Mouse (Mus musculus): ENCODE data around the gene Ttyh2.

The Ttyh2 gene

DNA sequence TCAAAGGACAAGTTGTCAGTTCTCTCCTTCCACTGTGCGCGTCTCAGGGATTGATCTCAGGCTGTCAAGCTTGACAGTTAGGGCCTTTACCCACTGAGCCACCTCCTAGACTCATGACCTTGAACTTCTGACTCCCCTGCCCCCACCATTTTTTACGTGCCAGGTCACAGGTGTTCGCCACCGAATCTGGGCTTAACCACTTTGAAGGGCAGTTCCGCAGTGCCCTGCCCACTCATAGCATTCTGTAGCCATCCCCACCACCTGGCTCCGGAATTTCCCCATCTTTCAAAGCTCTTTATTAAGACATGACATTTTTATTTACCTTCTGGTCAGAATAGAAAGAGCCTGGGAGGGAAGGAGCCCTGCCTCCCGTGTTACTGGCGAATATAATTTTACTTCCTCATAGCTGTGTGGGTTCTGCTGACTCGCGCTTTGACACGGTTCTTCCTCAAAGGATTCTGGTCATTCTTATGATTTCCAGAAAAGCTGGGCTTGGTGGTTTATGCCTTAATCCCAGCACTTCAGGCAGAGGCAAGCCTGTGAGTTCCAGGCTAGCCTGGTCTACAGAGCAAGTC, 72.4 kb downstream of the Ttyh2 start:
- in situ Hi-C loops (cut with MboI, MseI), result no loop called here

DNA sequence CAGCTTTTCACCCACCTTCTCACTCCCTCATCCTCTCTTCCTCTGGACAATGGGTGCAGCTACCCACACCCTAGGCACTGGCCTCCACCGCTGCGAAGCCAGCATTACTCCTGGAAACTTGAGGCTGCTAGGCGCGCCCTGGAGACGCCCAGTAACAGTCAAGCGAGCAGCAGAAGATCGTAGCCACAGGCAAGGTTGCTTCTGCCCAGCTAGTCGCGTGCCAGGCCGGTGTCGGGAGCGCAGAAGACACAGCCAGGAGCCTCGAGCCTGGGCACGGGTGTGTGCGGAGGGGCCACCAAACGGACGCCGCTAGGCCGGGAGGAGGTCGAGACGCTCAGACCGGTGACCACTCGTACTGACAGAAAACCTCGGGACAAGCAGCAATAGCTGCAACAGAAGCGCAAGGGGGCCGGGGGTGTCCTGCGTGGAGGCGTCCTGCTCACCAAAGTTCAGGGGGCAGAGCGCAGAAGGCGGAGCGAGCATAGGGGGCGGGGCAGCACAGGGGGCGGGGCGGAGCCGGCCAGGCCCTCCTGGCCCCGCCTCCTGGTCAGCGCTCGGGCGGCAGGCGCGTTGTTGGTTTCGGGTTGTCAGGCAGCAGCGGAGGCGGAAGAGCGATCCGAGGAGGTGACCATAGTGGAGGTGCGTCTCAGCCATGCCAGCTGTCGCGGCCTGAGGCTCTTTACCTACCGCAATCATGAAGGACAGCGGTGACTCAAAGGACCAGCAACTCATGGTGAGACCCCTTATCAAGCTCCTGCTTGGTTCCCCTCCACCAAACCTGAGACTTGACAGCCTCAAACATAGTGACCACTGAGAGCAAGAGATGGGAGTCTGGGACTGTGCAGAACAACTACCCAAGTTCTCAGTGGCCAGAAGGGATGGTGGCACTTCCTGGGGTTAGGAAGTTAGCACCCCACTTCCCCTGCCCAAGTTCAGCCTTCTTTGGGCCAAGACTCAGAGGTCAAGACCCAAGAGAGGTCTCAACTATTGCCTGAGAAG, 89.9 kb downstream of the Ttyh2 start, which contains the start of gene Kif19a:
Gene Kif19a (plus strand): TSS at position 569 of the 999 bp plus-strand sequence.
- in situ Hi-C loops (cut with MboI, MseI), result no loop called here

DNA sequence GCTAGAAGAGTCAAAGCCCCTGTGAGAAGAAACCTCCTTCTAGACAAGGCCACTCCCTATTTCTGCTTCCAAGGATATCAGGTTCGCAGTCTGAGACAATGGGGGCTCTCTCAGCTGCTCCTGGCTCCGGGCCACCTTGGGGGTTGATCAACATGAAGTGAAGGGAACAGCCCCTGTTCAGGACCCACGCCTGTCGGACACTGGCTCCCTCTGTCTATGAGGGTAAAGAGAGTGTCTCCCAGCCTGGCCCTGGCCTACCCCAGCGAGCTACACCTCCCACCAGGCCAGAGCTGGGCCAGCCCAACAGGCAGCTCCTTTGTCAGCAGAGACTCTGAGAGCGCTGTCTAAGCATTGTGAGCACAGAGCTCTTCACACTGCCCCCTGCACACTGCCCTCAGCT, 94.7 kb downstream of the Ttyh2 start:
- in situ Hi-C loops (cut with MboI, MseI), result no loop called here

Data from T-helper 1 cell (primary cell).